Mouse (Mus musculus): ENCODE measurements around the gene Hsp90ab1. TPM values are rescaled to one million over a fixed set of nuclear protein-coding genes. Genes with fewer than 3 reads are reported as not detected.
A peak's percentile ranks its signal among the peaks of the same experiment; 100 is the strongest.

Hsp90ab1 gene
- polyA plus RNA-seq, 1 experiment from 2014 or later = 577 TPM

- Histone ChIP-seq H3K9me3 (replicated peaks) (no peaks in the 10 kb centered on the region), H3K36me3 (replicated peaks) (peaks cover 14% of the 10 kb centered on the region), H3K9ac (peak overlapping the region; percentile 76), H3K4me3 (replicated peaks) (peak overlapping the region; percentile 78), H3K27me3 (no peaks in the 10 kb centered on the region), H3K4me2 (peak overlapping the region; percentile 96), H3K27ac (replicated peaks) (peak overlapping the region; percentile 94), H3K4me1 (replicated peaks) (peaks cover 97% of the 10 kb centered on the region)
- ATAC-seq (ENCODE audit: insufficient read depth) = no peak
- 14% methylated on average over 23 of the region's 23 CpGs for WGBS (ENCODE audit: insufficient replicate concordance)
Measured at GRCm38 (mm10) chr17:45595736-45596390, 22.8 kb upstream of the Hsp90ab1 start.

- Histone ChIP-seq H3K4me2 (peak overlapping the region; percentile 96), H3K9me3 (replicated peaks) (no peaks in the 10 kb centered on the region), H3K9ac (peak overlapping the region; percentile 76), H3K27me3 (no peaks in the 10 kb centered on the region), H3K36me3 (replicated peaks) (peaks cover 22% of the 10 kb centered on the region), H3K4me1 (replicated peaks) (peaks cover 96% of the 10 kb centered on the region), H3K27ac (replicated peaks) (peak overlapping the region; percentile 94), H3K4me3 (replicated peaks) (peak overlapping the region; percentile 78)
- WGBS (ENCODE audit: insufficient replicate concordance) = under 1% methylated on average over 58 of the region's 58 CpGs
- peak; percentile 51 for ATAC-seq (ENCODE audit: insufficient read depth)
Measured at GRCm38 (mm10) chr17:45594881-45595735, 22.0 kb upstream of the Hsp90ab1 start.

GRCm38 (mm10) chr17:45594195-45594594, 21.1 kb upstream of the Hsp90ab1 start:
- H3K27ac ChIP-seq (replicated peaks) = peak overlapping the region; percentile 94
- H3K4me3 ChIP-seq (replicated peaks) = peak overlapping the region; percentile 78
- no peaks in the 10 kb centered on the region for H3K27me3 ChIP-seq
- peaks cover 31% of the 10 kb centered on the region for H3K36me3 ChIP-seq (replicated peaks)
- H3K9ac ChIP-seq = peak overlapping the region; percentile 76
- WGBS (ENCODE audit: insufficient replicate concordance) = 18% methylated on average over 8 of the region's 8 CpGs
- 0 out of 2 replicates have a peak, but pooled peaks have one; percentile 13 for ATAC-seq (ENCODE audit: insufficient read depth)
- H3K9me3 ChIP-seq (replicated peaks) = no peaks in the 10 kb centered on the region
- H3K4me2 ChIP-seq = peak overlapping the region; percentile 96
- H3K4me1 ChIP-seq (replicated peaks) = peaks cover 94% of the 10 kb centered on the region

- Histone ChIP-seq H3K4me1 (replicated peaks) (peaks cover 90% of the 10 kb centered on the region), H3K27ac (replicated peaks) (peak overlapping the region; percentile 94)
- ATAC-seq (ENCODE audit: insufficient read depth) = peak; percentile 83
Measured at GRCm38 (mm10) chr17:45593479-45593878, 20.4 kb upstream of the Hsp90ab1 start.

GRCm38 (mm10) chr17:45592606-45593431, 19.7 kb upstream of the Hsp90ab1 start:
- peak overlapping the region; percentile 78 for H3K4me3 ChIP-seq (replicated peaks)
- no peaks in the 10 kb centered on the region for H3K27me3 ChIP-seq
- WGBS (ENCODE audit: insufficient replicate concordance) = 14% methylated on average over 8 of the region's 8 CpGs
- H3K4me1 ChIP-seq (replicated peaks) = peaks cover 86% of the 10 kb centered on the region
- peak overlapping the region; percentile 94 for H3K27ac ChIP-seq (replicated peaks)
- H3K9me3 ChIP-seq (replicated peaks) = no peaks in the 10 kb centered on the region
- H3K36me3 ChIP-seq (replicated peaks) = peaks cover 45% of the 10 kb centered on the region
- peak; percentile 62 for ATAC-seq (ENCODE audit: insufficient read depth)
- peak overlapping the region; percentile 96 for H3K4me2 ChIP-seq
- peak overlapping the region; percentile 76 for H3K9ac ChIP-seq

More at GRCm38 (mm10) chr17:45593479-45593878, 20.4 kb upstream of the Hsp90ab1 start:
- Histone ChIP-seq H3K9me3 (replicated peaks) (no peaks in the 10 kb centered on the region), H3K36me3 (replicated peaks) (peaks cover 38% of the 10 kb centered on the region), H3K4me2 (peak overlapping the region; percentile 96), H3K9ac (peak overlapping the region; percentile 76), H3K4me3 (replicated peaks) (peak overlapping the region; percentile 78), H3K27me3 (no peaks in the 10 kb centered on the region)
- WGBS (ENCODE audit: insufficient replicate concordance) = 11% methylated on average over 8 of the region's 8 CpGs

- Histone ChIP-seq H3K9ac (peak overlapping the region; percentile 76), H3K36me3 (replicated peaks) (peaks cover 54% of the 10 kb centered on the region), H3K27me3 (no peaks in the 10 kb centered on the region), H3K4me1 (replicated peaks) (peaks cover 80% of the 10 kb centered on the region), H3K4me2 (peak overlapping the region; percentile 96), H3K4me3 (replicated peaks) (peak overlapping the region; percentile 78), H3K9me3 (replicated peaks) (no peaks in the 10 kb centered on the region), H3K27ac (replicated peaks) (peak overlapping the region; percentile 94)
- WGBS (ENCODE audit: insufficient replicate concordance) = 52% methylated on average over 16 of the region's 16 CpGs
- no peak for ATAC-seq (ENCODE audit: insufficient read depth)
Measured at GRCm38 (mm10) chr17:45591701-45592605, 18.9 kb upstream of the Hsp90ab1 start.

- Histone ChIP-seq H3K27ac (replicated peaks) (no peak overlapping the region), H3K36me3 (replicated peaks) (peaks cover 69% of the 10 kb centered on the region), H3K27me3 (no peaks in the 10 kb centered on the region), H3K9ac (no peak overlapping the region), H3K4me2 (no peak overlapping the region), H3K4me3 (replicated peaks) (no peak overlapping the region), H3K9me3 (replicated peaks) (0 out of 2 replicates have a peak, but pooled peaks cover 3% of the 10 kb centered on the region), H3K4me1 (replicated peaks) (peaks cover 75% of the 10 kb centered on the region)
- WGBS (ENCODE audit: insufficient replicate concordance) = 85% methylated on average over 6 of the region's 6 CpGs
- ATAC-seq (ENCODE audit: insufficient read depth) = no peak
Measured at GRCm38 (mm10) chr17:45590410-45590809, 17.3 kb upstream of the Hsp90ab1 start.

- no peak overlapping the region for H3K4me3 ChIP-seq (replicated peaks)
- H3K9me3 ChIP-seq (replicated peaks) = 0 out of 2 replicates have a peak, but pooled peaks cover 3% of the 10 kb centered on the region
- no peak overlapping the region for H3K27ac ChIP-seq (replicated peaks)
- H3K4me2 ChIP-seq = no peak overlapping the region
- 82% methylated on average over 8 of the region's 8 CpGs for WGBS (ENCODE audit: insufficient replicate concordance)
- peaks cover 75% of the 10 kb centered on the region for H3K36me3 ChIP-seq (replicated peaks)
- ATAC-seq (ENCODE audit: insufficient read depth) = no peak
- H3K9ac ChIP-seq = no peak overlapping the region
- no peaks in the 10 kb centered on the region for H3K27me3 ChIP-seq
- H3K4me1 ChIP-seq (replicated peaks) = peaks cover 75% of the 10 kb centered on the region
Measured at GRCm38 (mm10) chr17:45589844-45590243, 16.8 kb upstream of the Hsp90ab1 start.

- Histone ChIP-seq H3K9ac (no peak overlapping the region), H3K9me3 (replicated peaks) (0 out of 2 replicates have a peak, but pooled peaks cover 3% of the 10 kb centered on the region), H3K4me2 (no peak overlapping the region), H3K27me3 (no peaks in the 10 kb centered on the region), H3K4me1 (replicated peaks) (peaks cover 75% of the 10 kb centered on the region), H3K4me3 (replicated peaks) (no peak overlapping the region), H3K27ac (replicated peaks) (no peak overlapping the region), H3K36me3 (replicated peaks) (peaks cover 81% of the 10 kb centered on the region)
- 98% methylated on average over 7 of the region's 7 CpGs for WGBS (ENCODE audit: insufficient replicate concordance)
- ATAC-seq (ENCODE audit: insufficient read depth) = no peak
Measured at GRCm38 (mm10) chr17:45589236-45589635, 16.2 kb upstream of the Hsp90ab1 start.

GRCm38 (mm10) chr17:45588370-45588769, 15.3 kb upstream of the Hsp90ab1 start:
- peaks cover 75% of the 10 kb centered on the region for H3K4me1 ChIP-seq (replicated peaks)
- H3K27me3 ChIP-seq = no peaks in the 10 kb centered on the region
- no peak overlapping the region for H3K4me3 ChIP-seq (replicated peaks)
- H3K4me2 ChIP-seq = no peak overlapping the region
- 0 out of 2 replicates have a peak, but pooled peaks cover 3% of the 10 kb centered on the region for H3K9me3 ChIP-seq (replicated peaks)
- no peak overlapping the region for H3K27ac ChIP-seq (replicated peaks)
- H3K9ac ChIP-seq = no peak overlapping the region
- no peak for ATAC-seq (ENCODE audit: insufficient read depth)
- H3K36me3 ChIP-seq (replicated peaks) = peaks cover 82% of the 10 kb centered on the region
- 93% methylated on average over 7 of the region's 7 CpGs for WGBS (ENCODE audit: insufficient replicate concordance)

Measured in liver, embryonic 15.5 days (tissue).